Mouse (Mus musculus): ENCODE measurements at regions not wholly inside any gene's neighbourhood (a gene's known extent, or its start where the extent isn't known, plus 50 kb on each side); places are given as distances from the start of the nearest gene placed in this dataset.

GRCm38 (mm10) chr15:94025996-94026696 is 430.5 kb upstream of the Prickle1 start:
- H3K4me1 ChIP-seq (ENCODE audit: control insufficient read depth, insufficient read depth, low read length): no peaks in the 10 kb centered on the region
- H3K4me3 ChIP-seq (ENCODE audit: low read depth, low read length): no peak overlapping the region
- H3K36me3 ChIP-seq (ENCODE audit: control insufficient read depth, insufficient read depth, low read length): no peaks in the 10 kb centered on the region
- H3K27me3 ChIP-seq (ENCODE audit: control insufficient read depth, insufficient read depth, low read length): no peaks in the 10 kb centered on the region
- H3K9ac ChIP-seq (ENCODE audit: low read length): no peak overlapping the region
- ATAC-seq (ENCODE audit: low FRiP score) (no peak), DNase-seq (ENCODE audit: low spot score, missing footprints) (peak; percentile 59)
- no peaks in the 10 kb centered on the region for H3K9me3 ChIP-seq (ENCODE audit: control insufficient read depth, low read length)
- WGBS: 66% methylated on average over 16 of the region's 16 CpGs
- H3K27ac ChIP-seq (ENCODE audit: low read depth, low read length): no peak overlapping the region
- no peak overlapping the region for H3K4me2 ChIP-seq

DNA sequence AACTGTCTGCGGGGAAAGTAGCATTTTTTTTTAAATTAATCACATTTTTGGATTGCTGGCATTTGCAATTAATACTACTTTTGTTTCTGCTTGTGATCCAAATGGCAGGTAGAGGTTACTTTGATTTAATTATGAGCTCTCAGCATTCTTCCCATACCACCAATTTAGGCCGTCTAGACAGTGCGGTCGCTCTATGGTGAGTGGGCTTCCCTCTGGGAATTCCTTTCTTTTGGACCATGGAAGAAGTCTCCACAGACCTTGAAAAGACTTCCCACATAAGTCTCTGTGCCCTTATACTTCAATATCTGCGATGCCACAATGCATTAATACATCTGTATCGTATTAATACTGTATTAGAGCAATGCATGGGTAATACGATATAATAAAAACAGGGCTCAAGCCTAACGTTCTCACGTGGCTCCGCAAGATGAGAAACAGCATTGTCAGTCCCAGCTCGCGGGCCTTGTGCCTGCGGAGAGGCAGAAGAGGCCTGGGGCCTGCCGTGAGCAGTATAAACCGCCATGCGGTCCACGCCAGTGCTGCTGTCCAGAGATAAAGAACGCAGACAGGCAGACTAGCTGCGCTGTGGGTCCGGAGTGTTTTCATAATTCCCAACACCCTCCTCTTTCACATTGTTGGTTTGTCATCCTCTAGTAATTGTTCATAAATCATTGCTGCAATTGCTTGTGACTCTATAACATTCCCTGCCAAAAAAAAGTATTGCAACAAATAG is 429.7 kb upstream of the Prickle1 start:
- Histone ChIP-seq H3K9ac (ENCODE audit: low read length) (no peak overlapping the region), H3K27me3 (ENCODE audit: control insufficient read depth, insufficient read depth, low read length) (no peaks in the 10 kb centered on the region), H3K9me3 (ENCODE audit: control insufficient read depth, low read length) (no peaks in the 10 kb centered on the region), H3K27ac (ENCODE audit: low read depth, low read length) (no peak overlapping the region), H3K4me1 (ENCODE audit: control insufficient read depth, insufficient read depth, low read length) (no peaks in the 10 kb centered on the region), H3K4me2 (no peak overlapping the region), H3K4me3 (ENCODE audit: low read depth, low read length) (no peak overlapping the region), H3K36me3 (ENCODE audit: control insufficient read depth, insufficient read depth, low read length) (no peaks in the 10 kb centered on the region)
- no peak for ATAC-seq (ENCODE audit: low FRiP score)
- peak; percentile 60 for DNase-seq (ENCODE audit: low spot score, missing footprints)
- 85% methylated on average over 20 of the region's 20 CpGs for WGBS

GRCm38 (mm10) chr15:94024806-94025205 is 429.1 kb upstream of the Prickle1 start:
- Histone ChIP-seq H3K4me2 (no peak overlapping the region), H3K4me1 (ENCODE audit: control insufficient read depth, insufficient read depth, low read length) (no peaks in the 10 kb centered on the region), H3K9me3 (ENCODE audit: control insufficient read depth, low read length) (no peaks in the 10 kb centered on the region), H3K27me3 (ENCODE audit: control insufficient read depth, insufficient read depth, low read length) (no peaks in the 10 kb centered on the region), H3K4me3 (ENCODE audit: low read depth, low read length) (no peak overlapping the region), H3K9ac (ENCODE audit: low read length) (no peak overlapping the region), H3K27ac (ENCODE audit: low read depth, low read length) (no peak overlapping the region), H3K36me3 (ENCODE audit: control insufficient read depth, insufficient read depth, low read length) (no peaks in the 10 kb centered on the region)
- ATAC-seq (ENCODE audit: low FRiP score) (no peak), DNase-seq (ENCODE audit: low spot score, missing footprints) (no peak)
- 86% methylated on average over 3 of the region's 3 CpGs for WGBS

GRCm38 (mm10) chr15:94024126-94024730 is 428.5 kb upstream of the Prickle1 start:
- H3K9ac ChIP-seq (ENCODE audit: low read length): no peak overlapping the region
- no peak overlapping the region for H3K4me2 ChIP-seq
- no peak overlapping the region for H3K4me3 ChIP-seq (ENCODE audit: low read depth, low read length)
- H3K36me3 ChIP-seq (ENCODE audit: control insufficient read depth, insufficient read depth, low read length): no peaks in the 10 kb centered on the region
- ATAC-seq (ENCODE audit: low FRiP score) (no peak), DNase-seq (ENCODE audit: low spot score, missing footprints) (peak; percentile 79)
- no peaks in the 10 kb centered on the region for H3K27me3 ChIP-seq (ENCODE audit: control insufficient read depth, insufficient read depth, low read length)
- no peaks in the 10 kb centered on the region for H3K4me1 ChIP-seq (ENCODE audit: control insufficient read depth, insufficient read depth, low read length)
- H3K9me3 ChIP-seq (ENCODE audit: control insufficient read depth, low read length): no peaks in the 10 kb centered on the region
- WGBS: 70% methylated on average over 4 of the region's 4 CpGs
- H3K27ac ChIP-seq (ENCODE audit: low read depth, low read length): no peak overlapping the region

DNA sequence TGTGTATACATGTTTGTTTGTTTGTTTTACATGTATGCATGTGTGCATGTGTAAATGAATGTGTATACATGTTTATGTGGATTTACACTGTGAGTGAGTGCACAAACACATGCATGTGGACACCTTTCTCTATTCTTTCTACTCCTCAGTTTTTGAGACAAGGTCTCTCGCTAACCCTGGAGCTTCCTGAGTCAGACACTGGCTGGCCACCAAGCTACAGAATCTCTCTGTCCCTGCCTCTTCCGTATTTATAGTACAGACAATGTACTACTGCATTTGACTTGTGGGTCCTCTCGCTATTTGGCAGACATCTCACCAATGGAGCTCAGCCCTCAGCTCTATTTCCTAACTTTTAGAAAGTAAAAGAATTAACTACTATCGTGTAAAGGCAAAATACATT is 427.8 kb upstream of the Prickle1 start:
- H3K4me3 ChIP-seq (ENCODE audit: low read depth, low read length): no peak overlapping the region
- no peak overlapping the region for H3K27ac ChIP-seq (ENCODE audit: low read depth, low read length)
- no peak overlapping the region for H3K4me2 ChIP-seq
- H3K9ac ChIP-seq (ENCODE audit: low read length): no peak overlapping the region
- no peaks in the 10 kb centered on the region for H3K36me3 ChIP-seq (ENCODE audit: control insufficient read depth, insufficient read depth, low read length)
- ATAC-seq (ENCODE audit: low FRiP score): no peak
- no peaks in the 10 kb centered on the region for H3K4me1 ChIP-seq (ENCODE audit: control insufficient read depth, insufficient read depth, low read length)
- DNase-seq (ENCODE audit: low spot score, missing footprints): peak; percentile 59
- H3K9me3 ChIP-seq (ENCODE audit: control insufficient read depth, low read length): no peaks in the 10 kb centered on the region
- no peaks in the 10 kb centered on the region for H3K27me3 ChIP-seq (ENCODE audit: control insufficient read depth, insufficient read depth, low read length)
- WGBS: 89% methylated on average over 4 of the region's 4 CpGs

- H3K27ac ChIP-seq (ENCODE audit: low read depth, low read length): no peak overlapping the region
- no peak overlapping the region for H3K4me3 ChIP-seq (ENCODE audit: low read depth, low read length)
- H3K9ac ChIP-seq (ENCODE audit: low read length): no peak overlapping the region
- H3K4me2 ChIP-seq: no peak overlapping the region
- no peak for ATAC-seq (ENCODE audit: low FRiP score)
- 75% methylated on average over 9 of the region's 9 CpGs for WGBS
- H3K27me3 ChIP-seq (ENCODE audit: control insufficient read depth, insufficient read depth, low read length): no peaks in the 10 kb centered on the region
- no peaks in the 10 kb centered on the region for H3K36me3 ChIP-seq (ENCODE audit: control insufficient read depth, insufficient read depth, low read length)
- no peaks in the 10 kb centered on the region for H3K9me3 ChIP-seq (ENCODE audit: control insufficient read depth, low read length)
- DNase-seq (ENCODE audit: low spot score, missing footprints): peak; percentile 35
- H3K4me1 ChIP-seq (ENCODE audit: control insufficient read depth, insufficient read depth, low read length): no peaks in the 10 kb centered on the region
Observed at GRCm38 (mm10) chr15:94017814-94018213, 422.1 kb upstream of the Prickle1 start.

DNA sequence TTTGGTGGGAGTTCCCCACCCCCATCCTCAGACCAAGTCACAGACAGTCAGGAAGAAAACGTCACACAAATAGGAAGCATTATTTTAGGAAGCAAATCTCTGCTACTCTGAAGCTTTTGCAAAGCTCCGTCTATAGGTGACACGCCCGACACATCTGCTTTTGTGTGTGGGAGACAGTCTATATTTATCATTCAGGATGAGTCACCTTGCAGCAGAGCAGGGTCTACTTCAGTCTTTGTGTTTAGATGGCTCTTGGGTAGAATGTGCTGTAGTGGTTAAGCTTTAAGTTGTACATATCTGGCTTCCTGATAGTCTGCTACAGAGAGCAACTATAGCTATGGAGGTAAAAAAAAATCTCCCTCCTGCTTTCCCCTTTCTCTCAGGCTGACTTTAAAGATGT is 415.8 kb upstream of the Prickle1 start:
- H3K4me1 ChIP-seq (ENCODE audit: control insufficient read depth, insufficient read depth, low read length): no peaks in the 10 kb centered on the region
- H3K4me3 ChIP-seq (ENCODE audit: low read depth, low read length): no peak overlapping the region
- no peaks in the 10 kb centered on the region for H3K9me3 ChIP-seq (ENCODE audit: control insufficient read depth, low read length)
- ATAC-seq (ENCODE audit: low FRiP score): no peak
- H3K36me3 ChIP-seq (ENCODE audit: control insufficient read depth, insufficient read depth, low read length): no peaks in the 10 kb centered on the region
- H3K9ac ChIP-seq (ENCODE audit: low read length): no peak overlapping the region
- WGBS: 91% methylated on average over 4 of the region's 4 CpGs
- no peaks in the 10 kb centered on the region for H3K27me3 ChIP-seq (ENCODE audit: control insufficient read depth, insufficient read depth, low read length)
- peak; percentile 17 for DNase-seq (ENCODE audit: low spot score, missing footprints)
- no peak overlapping the region for H3K4me2 ChIP-seq
- H3K27ac ChIP-seq (ENCODE audit: low read depth, low read length): no peak overlapping the region

DNA sequence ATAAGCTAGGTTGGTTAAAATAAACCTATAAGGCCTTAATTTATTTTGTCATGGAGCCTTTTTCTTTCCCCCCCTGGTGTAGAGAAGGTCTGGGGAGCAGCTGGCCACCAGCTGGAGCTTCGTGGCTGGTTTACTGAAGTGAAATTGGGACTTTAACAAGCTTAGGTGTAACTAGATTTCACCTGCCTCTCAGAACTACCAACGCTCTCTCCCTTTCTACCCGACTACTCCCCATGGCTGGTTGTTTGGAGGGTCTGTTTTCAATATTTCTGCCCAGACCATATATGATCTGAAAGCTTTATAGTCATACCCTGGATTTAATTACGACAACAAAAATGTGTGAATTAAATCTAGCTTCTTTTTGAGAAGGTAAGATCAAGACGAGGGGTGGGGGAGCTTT is 410.4 kb upstream of the Prickle1 start:
- Histone ChIP-seq H3K9me3 (ENCODE audit: control insufficient read depth, low read length) (no peaks in the 10 kb centered on the region), H3K9ac (ENCODE audit: low read length) (no peak overlapping the region), H3K4me3 (ENCODE audit: low read depth, low read length) (no peak overlapping the region), H3K4me1 (ENCODE audit: control insufficient read depth, insufficient read depth, low read length) (no peaks in the 10 kb centered on the region; the same call in 1 of the 2 replicates), H3K27me3 (ENCODE audit: control insufficient read depth, insufficient read depth, low read length) (no peaks in the 10 kb centered on the region), H3K36me3 (ENCODE audit: control insufficient read depth, insufficient read depth, low read length) (no peaks in the 10 kb centered on the region), H3K4me2 (no peak overlapping the region), H3K27ac (ENCODE audit: low read depth, low read length) (no peak overlapping the region)
- ATAC-seq (ENCODE audit: low FRiP score) (no peak), DNase-seq (ENCODE audit: low spot score, missing footprints) (peak; percentile 71)
- 83% methylated on average over 5 of the region's 5 CpGs for WGBS

GRCm38 (mm10) chr15:94004911-94005310 is 409.2 kb upstream of the Prickle1 start:
- Histone ChIP-seq H3K27me3 (ENCODE audit: control insufficient read depth, insufficient read depth, low read length) (no peaks in the 10 kb centered on the region), H3K4me3 (ENCODE audit: low read depth, low read length) (no peak overlapping the region), H3K27ac (ENCODE audit: low read depth, low read length) (no peak overlapping the region), H3K36me3 (ENCODE audit: control insufficient read depth, insufficient read depth, low read length) (no peaks in the 10 kb centered on the region), H3K9ac (ENCODE audit: low read length) (no peak overlapping the region), H3K9me3 (ENCODE audit: control insufficient read depth, low read length) (no peaks in the 10 kb centered on the region), H3K4me2 (no peak overlapping the region), H3K4me1 (ENCODE audit: control insufficient read depth, insufficient read depth, low read length) (no peaks in the 10 kb centered on the region; the same call in 1 of the 2 replicates)
- no peak for DNase-seq (ENCODE audit: low spot score, missing footprints)
- WGBS: 59% methylated on average over 4 of the region's 4 CpGs
- ATAC-seq (ENCODE audit: low FRiP score): no peak

Measured in midbrain, embryonic 11.5 days (tissue).